Mouse (Mus musculus) heart, postnatal 0 days (tissue): Measurements from ENCODE around the gene Dytn. TPM values are rescaled to one million over a fixed set of nuclear protein-coding genes. Genes with fewer than 3 reads are reported as not detected.
A peak's percentile ranks its signal among the peaks of the same experiment; 100 is the strongest.

Experiments
- ATAC-seq: fragments of 200-750 bp; cut with Nextera tagmentation; 2 replicates; pipeline ENCODE4 v1.8.0; 2017; ENCODE audit warnings: low read depth, moderate number of reproducible peaks, moderate library complexity; ENCODE audit not compliant: insufficient read depth
- DNase-seq: peaks from one replicate; pipeline ENCODE4 v3.0.0-alpha.2; 2016; ENCODE audit warnings: low spot score
- H3K27ac ChIP-seq: fragments of 300-500 bp; sonication (generic); 2 replicates; pipeline ENCODE4 v1.5.1; 2014; ENCODE audit warnings: low read depth, mild to moderate bottlenecking
- H3K27me3 ChIP-seq: fragments of 300-500 bp; sonication (generic); 2 replicates; pipeline ENCODE4 v1.6.1; 2014; ENCODE audit warnings: low read length, mixed read lengths; ENCODE audit not compliant: control insufficient read depth, insufficient read depth
- H3K36me3 ChIP-seq: fragments of 300-500 bp; sonication (generic); replicated peaks from 2 replicates; pipeline ENCODE4 v1.6.1; 2014; ENCODE audit warnings: low read length, mixed read lengths; ENCODE audit not compliant: control insufficient read depth, insufficient read depth
- H3K4me1 ChIP-seq: fragments of 300-500 bp; sonication (generic); 2 replicates; pipeline ENCODE4 v1.6.1; 2014; ENCODE audit warnings: antibody characterized with exemption; ENCODE audit not compliant: control insufficient read depth, insufficient read depth
- H3K4me2 ChIP-seq: fragments of 300-500 bp; sonication (generic); 2 replicates; pipeline ENCODE4 v1.6.1; 2014; ENCODE audit warnings: low read depth, mild to moderate bottlenecking, low read length, moderate library complexity
- H3K4me3 ChIP-seq: fragments of 300-500 bp; sonication (generic); 2 replicates; pipeline ENCODE4 v1.5.1; 2014; ENCODE audit warnings: low read depth, low read length
- H3K9ac ChIP-seq: fragments of 300-500 bp; sonication (generic); replicated peaks from 2 replicates; pipeline ENCODE4 v1.6.1; 2014; ENCODE audit warnings: low read depth, low read length, mixed read lengths
- H3K9me3 ChIP-seq: fragments of 300-500 bp; sonication (generic); replicated peaks from 2 replicates; pipeline ENCODE4 v1.6.1; 2016; ENCODE audit warnings: low read length; ENCODE audit not compliant: control insufficient read depth
- CTCF ChIP-seq: IDR thresholded peaks from 2 replicates; pipeline ENCODE4 v1.5.1; 2016; ENCODE audit warnings: antibody characterized with exemption, control low read depth, low read depth
- EP300 ChIP-seq: IDR thresholded peaks from 2 replicates; pipeline ENCODE4 v1.6.1; 2016; ENCODE audit warnings: antibody characterized with exemption, low read depth
- WGBS: fragments of 180-500 bp; shearing (Covaris S2); extraction: QIAGEN DNeasy Blood & Tissue Kit; methylation state at CpG from one replicate; pipeline ENCODE4 v1.1.7; 2014; 5-methylcytosine and 5-hydroxymethylcytosine counted together
- polyA plus RNA-seq: library from polyadenylated mRNA; unstranded; fragments of >200 nt; fragmentation: Nextera tagmentation; extraction: Ambion mirVana; gene quantifications from 2 replicates; pipeline ENCODE4 v1.2.1, GENCODE M21; 2015
- total RNA-seq: library from RNA; depleted of rRNA; stranded (reverse); fragments of >200 nt; gene quantifications from 2 replicates; pipeline ENCODE4 v1.2.3, GENCODE M21; 2014; ENCODE audit warnings: low replicate concordance

Dytn gene
- total and polyA plus RNA-seq, 2 experiments from 2014 or later, result not detected

DNA sequence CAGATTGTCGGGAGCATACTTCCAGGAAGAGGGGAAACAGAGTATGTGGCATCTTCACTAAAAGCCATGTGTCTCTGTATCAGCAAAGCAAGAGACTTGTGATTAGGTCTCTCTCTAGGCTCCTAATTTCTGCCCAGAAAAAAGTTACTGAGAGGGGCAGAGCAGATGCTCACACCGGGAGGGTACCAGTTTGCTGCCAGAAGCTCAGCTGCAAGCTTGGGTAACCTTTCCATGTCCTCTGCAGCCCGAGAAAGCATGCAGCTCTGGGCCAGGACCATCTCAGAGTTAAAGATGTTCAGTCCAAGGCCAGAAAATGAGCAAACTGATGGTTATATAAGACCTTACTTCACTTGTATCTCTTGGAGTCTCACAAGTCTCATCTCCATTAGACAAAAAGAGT lies 10.1 kb upstream of the Dytn start:
- H3K4me3 ChIP-seq, result no peak overlapping the region
- H3K4me1 ChIP-seq, result no peaks in the 10 kb centered on the region
- H3K27ac ChIP-seq, result no peak overlapping the region
- H3K4me2 ChIP-seq, result no peak overlapping the region
- no peaks in the 10 kb centered on the region for H3K9me3 ChIP-seq
- WGBS, result 70% methylated on average over 3 of the region's 3 CpGs
- H3K9ac ChIP-seq, result no peak overlapping the region
- no peaks in the 10 kb centered on the region for H3K27me3 ChIP-seq
- no peak for ATAC-seq
- no peak for DNase-seq
- no peaks in the 10 kb centered on the region for H3K36me3 ChIP-seq
- TF ChIP-seq EP300 (no peak), CTCF (no peak)

GRCm38 (mm10) chr1:63675975-63676374 lies 10.8 kb downstream of the Dytn start:
- no peaks in the 10 kb centered on the region for H3K4me1 ChIP-seq
- no peaks in the 10 kb centered on the region for H3K36me3 ChIP-seq
- H3K4me3 ChIP-seq, result no peak overlapping the region
- H3K27ac ChIP-seq, result no peak overlapping the region
- no peak overlapping the region for H3K9ac ChIP-seq
- DNase-seq, result no peak
- no peak for TF ChIP-seq CTCF
- no peak for TF ChIP-seq EP300
- 79% methylated on average over 3 of the region's 3 CpGs for WGBS
- no peak for ATAC-seq
- H3K4me2 ChIP-seq, result no peak overlapping the region
- H3K27me3 ChIP-seq, result no peaks in the 10 kb centered on the region
- no peaks in the 10 kb centered on the region for H3K9me3 ChIP-seq

- H3K4me2 ChIP-seq, result peak overlapping the region; percentile 30; the same call in 1 of the 2 replicates
- WGBS, result 4% methylated on average over 3 of the region's 3 CpGs
- no peak overlapping the region for H3K27ac ChIP-seq
- H3K36me3 ChIP-seq, result no peaks in the 10 kb centered on the region
- no peaks in the 10 kb centered on the region for H3K27me3 ChIP-seq
- TF ChIP-seq CTCF, result peak; percentile 67
- no peak for TF ChIP-seq EP300
- no peaks in the 10 kb centered on the region for H3K4me1 ChIP-seq
- no peaks in the 10 kb centered on the region for H3K9me3 ChIP-seq
- H3K9ac ChIP-seq, result no peak overlapping the region
- peak; percentile 74 for DNase-seq
- H3K4me3 ChIP-seq, result no peak overlapping the region
- no peak for ATAC-seq
These were observed 17.9 kb downstream of the Dytn start for GRCm38 (mm10) chr1:63668852-63669160.

DNA sequence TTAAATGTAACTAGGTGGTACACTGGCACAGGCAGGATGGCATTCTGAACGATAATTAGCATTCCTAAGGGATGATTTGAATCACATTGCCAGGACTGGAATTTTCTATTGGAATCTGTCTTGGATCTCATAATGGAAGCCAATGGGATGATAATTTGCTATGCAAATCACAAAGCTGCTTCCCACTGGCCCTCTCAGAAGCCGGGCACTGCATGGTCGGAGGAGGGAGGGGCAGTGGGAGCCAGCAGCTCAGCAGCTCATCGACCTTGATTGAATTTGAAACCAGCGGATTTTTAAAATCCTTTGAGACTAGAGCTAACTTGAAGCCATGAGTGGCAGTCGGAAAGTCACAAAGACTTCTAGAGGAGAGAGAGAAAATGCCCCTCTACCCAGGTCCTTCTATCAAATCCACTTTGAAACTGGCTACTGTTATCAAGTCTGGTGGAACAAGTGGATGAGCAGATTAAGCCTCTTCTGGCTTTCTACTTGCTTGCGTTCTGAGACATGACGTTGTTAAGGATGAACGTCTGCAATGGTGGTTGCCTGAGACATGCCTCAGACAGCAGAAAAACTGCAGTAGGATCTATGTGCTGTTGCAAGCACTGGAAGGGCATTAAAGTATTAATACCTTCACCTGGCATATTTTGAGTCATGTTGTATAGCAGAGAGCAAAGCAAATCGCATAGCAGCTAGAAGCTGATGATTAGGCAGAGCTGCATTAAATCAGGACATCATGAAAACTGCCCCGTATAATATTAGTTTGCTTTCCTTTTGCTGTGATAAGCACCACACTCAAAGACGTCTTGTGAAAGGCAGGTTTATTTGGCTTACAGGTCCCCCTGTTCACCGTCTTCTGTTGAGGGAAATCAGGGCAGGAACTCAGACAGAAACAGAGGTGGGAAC lies 18.5 kb downstream of the Dytn start:
- peak overlapping the region; percentile 30; the same call in 1 of the 2 replicates for H3K4me2 ChIP-seq
- no peaks in the 10 kb centered on the region for H3K36me3 ChIP-seq
- no peak for DNase-seq
- no peak overlapping the region for H3K27ac ChIP-seq
- TF ChIP-seq CTCF (no peak), EP300 (no peak)
- no peaks in the 10 kb centered on the region for H3K27me3 ChIP-seq
- H3K4me1 ChIP-seq, result no peaks in the 10 kb centered on the region
- H3K4me3 ChIP-seq, result no peak overlapping the region
- H3K9me3 ChIP-seq, result no peaks in the 10 kb centered on the region
- 22% methylated on average over 13 of the region's 13 CpGs for WGBS
- ATAC-seq, result no peak
- H3K9ac ChIP-seq, result no peak overlapping the region

DNA sequence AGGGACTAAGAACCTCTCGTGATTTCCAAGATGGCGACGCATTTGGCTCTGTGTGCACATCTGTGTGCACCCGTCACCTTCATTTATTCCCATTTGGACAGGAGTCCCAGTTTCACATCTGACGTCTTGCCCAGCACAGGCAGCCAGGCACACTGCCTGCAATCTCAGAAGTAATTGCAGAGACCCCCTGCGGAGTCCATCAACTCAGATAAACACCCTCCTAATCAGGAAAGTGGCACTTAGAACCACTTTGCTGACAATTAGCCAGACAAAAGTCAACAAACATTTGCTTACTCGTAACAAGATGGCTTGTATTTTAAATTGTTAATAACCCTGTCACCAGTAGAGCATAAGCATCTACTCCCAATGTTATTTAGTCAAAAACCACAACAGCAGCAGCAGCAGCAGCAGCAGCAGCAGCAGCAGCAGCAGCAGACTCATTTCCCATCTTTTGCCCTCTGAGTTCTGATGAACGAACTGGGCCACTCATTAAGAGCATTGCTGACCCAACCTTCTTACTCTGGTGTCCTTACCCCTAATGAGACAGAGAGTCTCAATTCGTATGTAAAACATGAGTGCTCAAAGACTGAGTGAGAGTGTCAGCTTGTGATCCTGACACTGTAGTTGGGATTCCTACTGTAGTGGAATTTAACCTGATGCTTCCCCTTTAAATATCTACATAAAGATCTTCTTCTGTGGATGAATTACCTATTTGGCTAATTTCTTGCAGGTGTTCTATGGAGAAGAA lies 19.4 kb downstream of the Dytn start:
- ATAC-seq (no peak), DNase-seq (no peak)
- no peak overlapping the region for H3K9ac ChIP-seq
- WGBS, result 38% methylated on average over 9 of the region's 9 CpGs
- no peaks in the 10 kb centered on the region for H3K27me3 ChIP-seq
- TF ChIP-seq CTCF (no peak), EP300 (no peak)
- no peaks in the 10 kb centered on the region for H3K9me3 ChIP-seq
- H3K4me3 ChIP-seq, result no peak overlapping the region
- H3K27ac ChIP-seq, result no peak overlapping the region
- H3K36me3 ChIP-seq, result no peaks in the 10 kb centered on the region
- H3K4me1 ChIP-seq, result no peaks in the 10 kb centered on the region
- H3K4me2 ChIP-seq, result no peak overlapping the region
